Mouse (Mus musculus) adrenal gland (tissue): Measurements from ENCODE around the gene Fxr1.
"Not testable (repeated sequence)": the region's sequence is repeated elsewhere in the genome, so short reads cannot be mapped to it uniquely, and the experiment has no call there.

Experiments used
- intact Hi-C: fragments of 180-260 bp; cut with DNase I; formaldehyde crosslinking; loops from one replicate; pipeline ENCODE4 v1.15.1; 2025

Gene Fxr1

GRCm38 (mm10) chr3:34035706-34036105, 16.0 kb downstream of the Fxr1 start:
- intact Hi-C loops = no loop called here

GRCm38 (mm10) chr3:34041990-34042389, 22.2 kb downstream of the Fxr1 start:
- intact Hi-C loops = no loop called here

- intact Hi-C loops = no loop called here
Measured at GRCm38 (mm10) chr3:34062352-34062751, 42.6 kb downstream of the Fxr1 start.

- intact Hi-C loops = not testable (repeated sequence)
Measured at GRCm38 (mm10) chr3:34068943-34069342, 49.2 kb downstream of the Fxr1 start.

GRCm38 (mm10) chr3:34072726-34073125, 53.0 kb downstream of the Fxr1 start:
- intact Hi-C loops = loop anchor here (10.0 kb wide), 1 partner anchor 48 kb away; no protein-coding TSS in a partner anchor

DNA sequence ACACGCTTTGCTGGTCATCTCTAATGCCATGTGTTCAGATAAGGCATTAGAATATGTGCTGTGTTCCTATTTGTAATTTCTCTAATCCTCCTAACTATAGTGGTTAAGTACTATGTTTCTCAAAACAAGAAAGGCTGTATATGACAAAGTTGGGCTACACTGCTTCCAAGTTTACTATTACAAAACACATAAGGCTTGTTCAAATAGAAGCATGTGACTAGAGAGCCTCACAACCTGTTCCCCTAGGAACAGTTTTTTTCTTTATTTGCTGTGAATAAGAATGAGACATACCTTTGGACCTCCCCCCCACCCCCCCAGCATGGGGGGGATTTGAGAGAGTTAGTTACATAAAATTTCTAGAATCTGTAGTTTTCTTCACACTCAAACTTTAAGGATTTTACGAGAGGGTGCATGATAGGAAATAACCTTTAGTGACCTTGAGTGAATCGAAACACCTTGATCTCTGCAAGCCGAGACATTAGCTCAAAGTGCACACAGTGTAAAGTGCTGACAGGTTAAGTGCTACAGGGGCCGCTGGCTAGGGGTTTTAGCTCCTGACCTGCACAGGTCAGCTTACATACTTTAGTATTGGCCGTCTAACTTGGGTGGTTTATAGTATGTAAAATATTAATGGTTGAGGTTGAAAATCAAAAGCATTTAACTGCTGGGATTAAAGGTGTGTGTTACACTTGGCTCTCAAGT, 56.5 kb downstream of the Fxr1 start:
- intact Hi-C loops = loop anchor here (10.0 kb wide), 1 partner anchor 51 kb away; no protein-coding TSS in a partner anchor

DNA sequence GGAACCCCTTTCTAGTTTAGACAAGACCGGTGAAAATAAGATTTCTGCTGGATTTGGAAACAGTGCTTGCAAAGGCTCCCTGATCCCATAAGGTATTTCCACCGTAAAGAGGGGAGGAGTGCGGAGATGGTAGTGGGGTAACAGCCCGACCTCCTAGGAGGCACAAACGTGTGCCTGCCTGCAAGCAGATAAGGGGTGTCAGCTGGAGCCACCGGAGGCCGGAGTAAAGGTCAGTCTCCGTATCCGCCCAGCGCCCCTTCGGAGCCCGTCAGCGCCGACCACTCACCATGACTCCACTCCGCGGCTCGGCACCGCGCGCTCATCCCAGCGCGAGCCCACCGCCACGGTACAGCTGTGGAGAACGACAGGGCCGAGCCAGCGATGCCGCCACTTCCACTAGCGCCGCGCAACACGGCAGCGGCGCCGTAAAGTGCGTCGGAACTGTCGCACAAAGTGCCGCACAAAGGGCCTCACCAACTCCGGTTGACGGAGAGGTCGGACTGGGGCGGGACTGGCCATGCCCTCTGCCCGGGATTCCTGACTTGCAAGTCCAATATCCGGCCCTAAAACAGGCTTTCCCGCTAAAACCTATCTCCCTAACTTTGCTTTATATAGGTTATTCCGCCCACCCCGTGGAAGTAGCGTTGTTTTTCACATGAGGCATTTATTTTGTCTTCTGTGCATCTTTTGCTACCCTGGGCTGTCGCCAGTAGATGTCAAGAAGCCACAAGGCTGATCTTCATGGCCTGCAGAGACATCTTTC, 61.3 kb downstream of the Fxr1 start, which contains the start of gene Dnajc19:
Gene Dnajc19, minus strand, starts transcription at position 422 of the 763 bp plus-strand sequence.
- intact Hi-C loops = no loop called here

DNA sequence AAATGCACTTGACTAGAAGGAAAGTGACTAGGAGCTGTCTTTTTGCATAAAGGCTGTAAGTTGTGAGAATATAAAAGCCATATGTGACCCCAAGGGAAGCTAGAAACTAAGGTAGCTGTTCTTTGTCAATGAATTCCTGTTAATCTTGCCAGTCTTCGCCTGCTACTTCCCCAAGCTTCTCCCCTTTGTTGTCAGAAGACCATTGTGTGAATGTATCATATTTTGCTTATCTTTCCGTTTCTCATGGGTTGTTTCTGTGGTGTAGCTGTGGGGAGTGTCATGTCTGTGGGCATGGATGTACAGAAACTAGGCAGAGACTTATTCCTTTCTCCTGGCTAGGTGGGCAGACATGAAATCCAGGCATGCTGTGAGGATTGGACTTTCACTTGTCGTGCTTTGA, 62.2 kb downstream of the Fxr1 start:
- intact Hi-C loops = no loop called here

DNA sequence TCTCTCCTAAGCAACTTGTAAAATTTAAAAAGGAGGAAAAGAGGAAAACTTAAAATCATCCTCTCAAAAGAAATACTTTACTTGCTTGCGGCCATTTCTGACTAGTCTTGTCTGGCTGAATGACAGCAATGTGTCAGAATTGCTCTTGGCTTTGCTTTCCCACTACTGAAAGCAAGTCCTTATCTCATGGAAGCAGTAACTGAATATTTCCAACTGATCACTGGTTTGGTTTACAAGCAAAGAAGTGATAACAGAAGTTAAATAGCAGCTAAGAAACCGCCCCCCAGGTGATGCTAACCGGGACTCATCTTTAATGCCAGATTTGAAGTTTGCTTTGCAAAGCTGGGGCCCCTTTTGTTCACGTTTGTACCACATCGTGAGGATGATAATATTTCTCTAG, 63.9 kb downstream of the Fxr1 start:
- intact Hi-C loops = no loop called here

GRCm38 (mm10) chr3:34102891-34103290, 83.1 kb downstream of the Fxr1 start:
- intact Hi-C loops = no loop called here

GRCm38 (mm10) chr3:34103902-34104672, 84.3 kb downstream of the Fxr1 start:
- intact Hi-C loops = no loop called here

DNA sequence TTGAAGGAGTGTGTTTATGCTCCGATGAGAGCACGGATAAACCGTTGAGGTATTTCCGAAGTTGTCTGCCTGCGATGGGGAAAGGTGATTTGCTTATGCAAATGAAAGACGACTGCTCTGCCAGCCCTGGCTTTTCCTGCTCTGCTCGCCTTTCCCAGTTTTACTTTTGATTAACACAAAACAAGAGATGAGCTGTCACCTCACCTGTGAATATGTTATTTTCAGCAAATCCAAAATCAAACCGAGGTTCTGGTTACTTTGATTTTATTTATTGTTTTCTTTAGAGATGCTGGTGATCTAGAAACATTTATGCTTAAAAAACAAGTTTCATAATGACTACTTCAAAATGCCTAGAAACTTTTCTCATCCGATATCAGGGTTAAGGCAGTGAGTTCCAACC, 86.7 kb downstream of the Fxr1 start:
- intact Hi-C loops = no loop called here

DNA sequence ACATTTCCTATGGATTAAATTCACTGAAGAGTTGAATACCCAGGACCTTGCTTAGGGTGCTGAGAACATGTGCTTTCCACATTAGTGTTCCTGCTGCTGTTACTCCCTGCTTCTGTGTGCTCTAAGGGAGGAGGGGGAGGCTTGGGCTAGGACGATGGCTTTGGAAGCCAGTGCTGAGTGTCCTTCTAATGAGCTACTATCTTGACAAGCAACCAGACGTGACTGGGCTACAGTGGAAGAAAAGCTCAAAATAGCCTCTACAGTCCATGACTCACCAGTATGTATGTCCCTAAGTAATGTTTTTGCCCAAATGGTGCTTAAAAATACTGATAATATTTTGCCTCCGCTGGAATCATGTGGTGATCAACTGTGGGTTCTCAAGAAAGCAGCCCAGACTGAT, 87.9 kb downstream of the Fxr1 start:
- intact Hi-C loops = no loop called here

DNA sequence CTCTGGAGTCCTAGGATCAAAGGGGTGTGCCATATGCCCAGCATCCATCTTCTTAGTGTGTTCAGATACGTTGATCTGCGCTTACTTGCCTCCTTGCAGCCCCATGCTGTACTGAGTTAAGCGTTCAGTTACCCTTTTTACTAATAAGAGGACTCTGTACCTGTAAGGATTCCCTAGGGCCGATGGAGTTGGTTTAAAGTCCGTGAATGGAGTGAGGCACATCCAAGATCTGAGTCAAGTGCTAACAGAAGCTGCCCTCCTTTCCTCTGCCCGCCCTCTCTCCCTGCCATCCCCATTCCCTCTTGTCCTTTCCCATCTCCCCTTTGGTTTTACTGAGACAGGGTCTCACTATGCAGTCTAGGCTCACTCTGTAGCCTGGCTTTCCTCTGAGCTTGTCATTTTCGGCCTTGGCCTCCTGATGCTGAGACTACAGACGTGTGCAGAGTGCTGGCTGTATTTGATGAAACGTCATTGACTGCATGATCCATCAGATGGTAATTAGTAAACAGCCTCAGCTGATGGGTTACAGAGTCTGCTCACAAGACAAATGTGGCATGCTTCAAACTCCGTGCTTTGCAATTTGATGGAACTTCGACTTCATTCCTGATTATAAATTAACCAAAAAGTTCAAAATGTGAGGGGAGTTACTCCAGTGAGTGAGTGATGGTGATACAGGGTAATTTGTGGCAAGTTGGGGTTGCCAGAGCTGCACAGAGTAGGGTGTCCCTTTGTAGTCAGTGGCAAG, 92.4 kb downstream of the Fxr1 start:
- intact Hi-C loops = no loop called here

DNA sequence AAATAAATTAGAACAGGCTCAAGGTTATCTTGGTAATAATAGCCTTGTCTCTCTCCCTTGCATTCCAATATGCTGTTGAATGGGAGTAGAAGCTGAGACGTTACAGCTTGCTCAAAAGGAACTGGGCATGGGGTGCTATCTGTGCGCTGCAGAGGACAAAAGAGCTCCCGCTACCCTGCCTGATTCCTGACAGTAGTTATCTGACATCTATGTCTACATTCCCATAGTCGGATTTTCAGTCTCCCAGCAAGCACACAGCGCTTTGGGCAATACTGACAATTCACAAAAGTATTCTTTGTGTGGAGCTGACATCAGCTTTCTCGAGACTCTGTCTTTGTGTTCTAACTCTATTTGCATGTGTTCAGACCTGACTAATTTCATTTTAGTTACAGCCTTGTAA, 96.1 kb downstream of the Fxr1 start:
- intact Hi-C loops = no loop called here

GRCm38 (mm10) chr3:34119869-34120268, 100.1 kb downstream of the Fxr1 start:
- intact Hi-C loops = no loop called here
